Mouse (Mus musculus): ENCODE results near the gene Cd55. TPM values are rescaled to one million over a fixed set of nuclear protein-coding genes. Genes with fewer than 3 reads are reported as not detected.
"Not testable (repeated sequence)": the region's sequence is repeated elsewhere in the genome, so short reads cannot be mapped to it uniquely, and the experiment has no call there.

Gene Cd55
- total RNA-seq (2022), result 10 to 100 TPM; 15.7 to 29.0 (median 20.0) TPM

DNA sequence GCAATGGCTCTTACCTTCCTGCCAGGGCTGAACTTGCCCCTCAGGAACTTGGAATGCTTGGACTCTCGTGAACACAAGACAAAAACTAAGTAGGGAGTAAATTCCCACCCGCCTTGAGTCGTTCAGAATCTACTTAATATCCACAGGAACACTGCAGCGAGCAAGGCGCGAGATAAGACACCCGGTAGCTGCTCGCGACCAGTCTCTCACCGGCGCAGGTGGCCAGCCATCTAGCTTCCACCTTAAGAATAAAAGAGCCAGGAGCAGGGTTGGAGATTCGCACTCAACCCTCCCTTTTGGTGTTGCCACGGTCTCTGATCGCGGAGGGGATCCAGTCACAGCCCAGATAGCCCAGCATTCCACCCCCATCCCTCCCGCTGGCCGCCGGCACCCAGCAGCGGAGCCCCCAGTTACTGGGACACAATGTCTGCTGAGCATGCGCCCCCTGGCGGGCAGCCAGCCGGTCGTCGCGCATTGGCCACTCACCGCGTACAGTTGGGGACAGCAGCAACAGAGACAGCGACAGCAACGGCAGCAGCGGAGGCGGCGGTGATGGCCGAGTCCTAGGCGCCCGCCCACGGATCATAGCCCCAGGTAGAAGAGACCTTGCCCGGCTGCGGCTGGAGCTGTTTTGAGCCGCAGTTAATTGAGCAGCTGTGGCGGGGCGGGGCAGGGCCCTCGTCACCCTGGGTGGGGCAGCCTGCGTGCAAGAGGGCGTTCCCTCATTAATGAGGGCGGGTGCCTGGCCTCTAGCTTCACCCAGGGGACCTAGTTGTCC is at the start of gene Cd55:
TSS of gene Cd55 (minus strand) at position 661 of the 778 bp plus-strand sequence.
- DNase-seq, result peak; percentile 68

DNA sequence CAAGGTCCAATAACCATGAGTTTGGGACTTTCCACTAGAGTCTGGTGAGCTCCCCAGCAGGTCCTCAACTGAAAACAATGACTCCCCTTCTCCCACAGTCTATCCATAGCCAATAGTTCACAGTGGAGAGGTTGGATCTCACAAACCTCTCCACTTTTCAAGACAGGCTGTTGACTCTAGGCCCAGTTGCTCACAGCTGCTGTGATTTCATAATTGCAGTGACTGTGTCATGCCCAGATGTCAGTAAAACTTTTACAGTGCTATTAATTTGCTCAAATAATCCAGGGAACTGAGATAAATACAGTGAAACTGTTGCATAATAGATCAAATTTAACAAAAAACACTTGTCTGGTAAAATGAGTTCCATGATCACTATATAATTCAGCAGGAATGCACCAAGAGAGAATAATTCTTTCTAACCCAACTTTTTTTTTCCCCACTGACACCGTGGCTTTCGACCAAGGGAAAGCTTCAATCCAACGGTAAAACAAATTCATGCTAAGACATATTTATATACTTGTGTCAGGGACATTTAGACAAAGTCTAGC is 49.4 kb upstream of the Cd55 start:
- DNase-seq, result no peak

DNA sequence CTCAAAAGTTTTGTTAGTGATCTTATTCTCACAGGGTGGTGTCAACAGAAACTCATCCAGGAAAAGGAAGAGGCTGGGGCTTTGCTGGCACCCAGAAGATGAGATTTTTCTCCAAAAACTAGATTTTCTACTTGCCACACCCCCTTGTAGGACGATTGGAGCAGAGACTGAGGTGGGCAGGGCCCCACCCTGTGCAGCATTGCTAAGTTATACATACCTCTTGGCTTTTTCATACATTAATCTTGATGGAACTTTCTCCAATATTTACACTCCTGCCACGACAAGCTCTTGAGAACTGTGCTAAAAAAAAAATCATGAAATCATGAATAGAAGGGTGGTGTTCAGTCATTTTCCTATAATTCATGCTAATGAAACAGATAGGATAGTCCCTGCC is 46.4 kb upstream of the Cd55 start:
- DNase-seq, result no peak

DNA sequence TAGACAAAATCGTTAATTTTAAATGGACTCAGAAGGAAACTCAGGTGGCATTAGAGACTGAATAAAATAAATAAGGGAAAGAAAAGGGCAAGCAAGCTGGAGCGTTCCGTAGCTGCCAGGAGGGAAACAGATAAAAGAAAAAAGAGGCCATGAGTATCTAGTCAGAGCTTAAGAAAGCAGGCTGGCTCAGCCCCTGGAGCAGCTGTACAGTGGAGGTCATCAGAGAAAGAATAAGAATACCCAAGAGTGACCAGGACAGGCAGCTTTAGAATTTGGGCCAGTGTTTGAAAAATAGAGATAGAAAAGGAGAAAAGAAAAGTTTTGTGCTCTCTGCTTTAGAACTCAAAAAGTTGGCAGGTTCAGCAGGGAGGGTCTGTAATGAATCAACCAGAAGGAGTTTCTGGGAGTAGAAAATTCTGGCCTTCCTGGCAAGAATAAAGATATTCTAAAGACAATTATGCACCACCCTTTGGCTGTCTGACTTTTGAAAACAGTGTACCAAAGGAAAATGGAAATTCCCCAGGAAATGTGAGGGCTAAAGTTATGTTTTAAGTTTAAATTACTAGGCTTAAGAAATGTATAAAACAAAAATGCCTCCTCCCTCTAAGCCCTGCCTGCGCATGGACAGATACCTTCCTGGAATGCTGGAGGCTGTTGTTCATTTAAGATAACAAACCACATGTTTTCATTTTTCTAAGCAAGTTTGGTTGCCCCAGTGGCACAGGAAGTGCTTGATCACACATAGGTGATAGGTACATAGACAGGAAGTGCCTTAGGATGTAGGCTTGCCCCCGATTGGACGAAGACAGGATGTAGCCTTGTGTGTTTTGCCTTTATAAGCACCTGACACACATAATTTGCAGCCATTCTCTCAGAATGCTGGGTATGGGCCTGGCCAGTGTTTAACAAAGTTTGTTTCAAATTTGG is 45.7 kb upstream of the Cd55 start:
- DNase-seq, result no peak

DNA sequence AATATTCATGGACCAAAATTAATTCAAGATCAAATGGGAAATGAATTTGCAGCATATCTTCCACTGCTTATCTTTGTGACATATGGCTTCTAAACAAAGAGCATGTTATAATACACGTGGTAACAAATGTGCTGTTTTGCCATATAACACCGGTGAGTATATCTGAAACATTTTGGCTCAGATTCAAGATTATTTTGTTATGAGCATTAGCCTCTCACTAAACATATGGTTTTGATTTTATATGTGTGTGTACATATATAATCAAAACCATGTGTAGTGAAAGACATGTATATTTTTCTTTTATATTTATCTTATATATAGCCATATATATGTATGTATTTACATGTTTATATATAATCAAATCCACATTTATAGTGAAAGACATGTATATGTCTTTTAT is 44.9 kb upstream of the Cd55 start:
- DNase-seq, result no peak

DNA sequence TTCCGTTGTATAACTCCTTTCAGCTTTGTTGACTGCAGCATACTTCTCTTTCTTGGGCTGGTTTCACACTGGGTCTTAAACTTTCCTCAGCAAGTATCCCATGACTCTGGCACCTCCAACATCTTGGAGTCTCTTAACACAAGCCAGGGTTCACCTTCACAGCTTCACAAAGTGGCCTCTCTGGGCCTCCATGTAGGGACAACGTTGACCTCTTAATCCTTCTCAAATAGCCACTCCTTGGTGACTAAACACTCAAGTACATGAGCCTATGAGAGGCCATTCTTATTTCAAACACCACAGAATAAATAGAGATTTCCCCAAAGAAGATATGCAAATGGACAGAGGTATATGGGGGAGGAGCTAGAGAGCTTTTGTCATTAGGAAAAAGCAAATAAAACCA is 37.4 kb upstream of the Cd55 start:
- DNase-seq, result no peak

DNA sequence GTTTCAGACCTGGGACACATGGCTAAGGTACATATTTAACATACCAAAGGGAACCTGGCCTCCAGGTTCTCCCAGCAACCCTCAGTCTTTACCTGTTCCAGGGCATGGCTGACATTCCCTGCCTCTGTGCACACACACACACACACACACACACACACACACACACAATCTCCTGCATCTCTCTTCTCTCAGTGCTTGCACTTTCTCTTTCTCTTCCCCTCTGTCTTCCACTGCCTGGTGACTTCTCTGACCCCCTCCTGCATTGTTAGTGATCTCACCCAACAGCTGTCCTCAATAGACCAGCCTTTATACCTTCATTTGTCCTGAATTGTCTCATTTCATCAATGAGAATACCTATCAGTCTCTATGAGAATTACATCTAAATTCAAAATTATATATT is 35.8 kb upstream of the Cd55 start:
- DNase-seq, result no peak

DNA sequence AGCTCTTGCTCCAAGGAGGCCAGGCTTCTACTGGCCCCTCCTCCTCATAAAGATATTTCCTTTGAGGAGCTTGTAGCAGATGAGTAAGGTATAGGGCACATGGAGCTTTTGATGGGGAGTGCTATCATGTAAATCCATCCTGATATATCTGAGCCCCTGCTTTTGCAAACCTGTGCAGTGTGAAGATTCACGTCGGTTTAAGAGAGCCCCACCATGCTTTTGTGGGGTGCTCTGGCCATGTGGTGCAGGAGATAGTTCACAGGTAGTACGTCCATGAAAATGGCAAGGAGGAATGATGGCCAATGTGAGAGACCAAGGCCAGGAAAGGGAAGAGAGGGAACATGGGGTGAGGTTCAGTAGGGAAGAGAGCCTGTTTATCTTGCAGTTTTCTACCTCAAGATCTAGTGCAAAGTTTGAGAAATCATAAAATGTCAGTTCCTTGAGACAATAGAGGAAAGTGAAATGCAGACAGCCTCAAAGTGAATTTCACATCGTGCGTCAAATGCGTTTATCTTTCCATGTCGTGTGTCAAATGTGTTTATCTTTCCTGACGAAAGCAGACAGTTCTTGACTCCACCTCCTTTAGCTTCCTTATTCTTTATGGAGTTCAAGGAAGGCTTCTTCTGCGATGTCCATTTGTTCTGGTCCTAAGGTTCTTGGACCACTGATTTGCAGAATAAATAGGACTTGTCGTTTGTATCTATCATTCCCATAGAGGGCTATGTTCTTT is 24.4 kb upstream of the Cd55 start:
- no peak for DNase-seq

DNA sequence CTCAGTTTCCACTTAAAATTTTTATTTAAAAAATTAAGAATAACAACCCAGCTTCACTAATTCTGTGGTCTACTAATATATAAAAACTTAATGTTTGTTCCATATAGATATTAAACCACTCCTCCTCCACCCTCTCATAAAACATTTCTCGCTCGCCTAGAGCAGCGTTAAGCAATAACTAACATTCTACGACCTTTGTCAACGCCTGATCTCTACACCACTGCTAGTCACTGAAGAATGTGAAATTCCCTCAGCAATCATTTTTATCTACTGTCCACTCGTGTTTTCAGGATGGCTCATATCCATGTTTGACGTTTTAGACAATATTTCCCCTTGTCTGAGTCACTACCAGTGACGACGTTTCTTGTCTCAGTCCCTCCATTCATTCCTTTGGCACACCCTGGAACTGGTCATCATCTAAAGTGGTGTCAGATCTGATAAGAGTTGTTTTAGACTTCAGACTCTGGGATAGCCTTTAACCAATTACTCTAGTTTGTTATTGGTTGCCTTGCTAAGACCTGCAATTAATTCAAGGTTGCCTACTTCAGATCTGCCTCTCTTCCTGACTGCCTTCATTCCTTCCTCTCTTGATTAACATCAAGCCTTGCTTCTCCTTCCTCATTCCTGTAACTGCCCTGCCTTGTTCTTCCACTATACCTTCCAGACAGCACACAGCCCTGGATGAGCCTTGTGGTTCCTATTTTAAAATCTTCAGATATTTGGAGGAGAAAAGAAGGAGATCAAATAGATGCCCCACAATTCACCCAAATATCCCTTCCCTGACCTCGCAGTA is 23.5 kb upstream of the Cd55 start:
- no peak for DNase-seq

DNA sequence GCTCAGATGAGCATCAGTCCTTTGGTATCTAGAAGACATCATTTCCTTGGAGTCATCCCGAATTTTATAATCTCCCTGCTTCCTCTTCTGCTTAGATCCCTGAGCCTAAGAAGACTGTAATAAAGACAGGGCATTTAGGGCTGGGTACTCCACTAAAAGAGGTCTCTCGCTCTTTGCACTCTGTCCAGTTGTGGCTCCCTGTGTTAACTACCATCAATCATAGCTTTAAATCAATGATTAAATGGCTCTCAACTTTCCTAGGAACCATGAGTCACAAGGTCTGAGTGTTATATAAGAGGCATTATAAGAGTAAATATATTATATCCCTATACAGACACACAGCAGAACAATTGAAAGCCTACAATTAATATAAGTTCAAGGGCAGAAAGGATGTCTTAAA is 22.8 kb upstream of the Cd55 start:
- DNase-seq, result no peak

DNA sequence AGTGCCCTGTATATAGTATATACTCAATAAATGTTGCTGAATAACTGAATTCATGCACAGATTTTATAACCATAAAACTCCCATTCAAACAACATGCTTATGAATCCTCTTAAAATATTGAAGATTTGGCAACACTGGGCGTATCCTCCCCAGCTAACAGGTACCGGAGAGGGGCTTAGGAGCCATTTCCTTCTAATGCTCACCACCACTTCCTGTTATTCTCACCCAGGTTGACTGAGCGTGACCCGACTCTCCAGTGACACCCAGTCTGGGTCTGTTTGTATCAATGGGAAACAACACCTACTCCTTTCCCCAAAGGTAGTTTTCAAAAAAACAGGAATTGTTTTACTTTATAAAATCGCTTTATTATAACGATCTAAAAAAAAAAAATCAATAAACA is 12.4 kb upstream of the Cd55 start:
- DNase-seq, result no peak

DNA sequence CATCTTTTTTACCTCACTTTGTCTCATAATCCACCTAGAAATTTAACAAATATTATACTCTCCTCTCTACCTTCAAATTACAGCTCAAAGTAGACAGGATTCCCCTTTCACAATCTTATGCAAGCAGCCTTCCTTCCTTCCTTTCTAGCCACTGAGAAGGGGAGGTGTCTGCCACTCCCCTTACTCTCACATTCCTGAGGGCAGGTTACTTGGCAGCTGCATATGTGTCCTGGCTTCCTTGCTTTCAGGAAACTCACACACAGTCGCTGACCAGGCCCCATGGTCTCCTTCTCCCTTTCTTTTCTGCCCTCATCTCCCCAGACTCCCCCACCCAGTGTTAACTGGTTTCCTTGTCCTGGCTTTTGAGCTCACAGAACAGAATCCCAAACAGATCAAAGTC is 11.7 kb upstream of the Cd55 start:
- DNase-seq, result no peak

DNA sequence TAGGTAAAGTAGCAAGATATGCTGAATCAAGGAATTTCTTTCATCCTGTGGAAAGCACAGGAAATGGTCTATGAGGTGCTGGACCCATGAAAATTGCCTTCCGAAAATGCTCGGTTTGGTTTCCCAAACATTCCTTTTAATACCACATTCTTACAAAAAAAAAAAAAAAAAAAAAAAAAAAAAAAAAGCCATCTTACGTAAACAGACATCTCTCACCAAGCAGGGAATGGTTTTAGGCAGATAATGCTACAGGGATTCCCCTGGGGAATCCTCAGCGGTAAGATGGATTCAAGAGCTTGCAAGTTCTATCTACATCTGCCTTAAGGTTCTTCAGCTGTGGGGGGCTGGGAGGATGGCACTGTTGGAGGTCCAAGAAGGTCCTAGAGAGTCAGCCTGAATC is 7.5 kb upstream of the Cd55 start:
- no peak for DNase-seq

DNA sequence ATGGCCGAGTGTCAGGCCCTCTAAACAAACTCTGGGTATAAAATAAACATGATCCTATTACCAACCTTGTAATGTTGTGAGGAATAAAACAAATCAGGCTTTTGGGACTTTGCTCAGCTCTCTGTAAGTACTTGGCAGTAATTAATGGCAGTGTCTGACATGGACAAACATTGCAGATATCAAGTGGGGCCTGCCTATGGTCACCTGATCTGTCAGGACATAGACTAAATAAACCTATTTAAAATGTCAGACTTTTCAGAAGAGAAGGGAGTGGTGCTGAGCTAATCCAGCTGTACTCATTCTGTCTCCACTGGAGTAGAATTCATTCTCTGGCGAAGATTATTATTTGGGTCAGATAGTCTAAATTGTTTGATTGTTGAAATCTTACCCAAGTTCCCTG is 4.9 kb upstream of the Cd55 start:
- DNase-seq, result no peak

DNA sequence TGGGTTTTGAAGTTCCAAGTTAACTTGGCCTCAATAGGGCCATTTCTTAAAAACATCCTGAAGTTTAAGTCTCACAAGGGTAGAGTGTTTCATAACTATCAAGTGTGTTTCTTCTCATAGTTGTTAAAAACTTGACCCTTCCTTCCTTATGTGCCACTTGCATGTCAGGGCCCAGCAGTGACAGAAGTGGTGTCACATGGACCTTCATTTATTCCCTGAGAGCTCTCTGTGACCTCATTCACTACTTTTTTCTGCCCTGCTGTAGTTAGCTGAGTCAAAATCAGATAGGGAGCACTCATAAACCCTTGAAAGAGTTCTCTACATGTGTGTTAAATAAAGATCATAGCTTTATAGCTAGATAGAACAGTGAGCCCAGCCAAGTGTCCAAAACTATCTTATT is 1.6 kb upstream of the Cd55 start:
- no peak for DNase-seq

DNA sequence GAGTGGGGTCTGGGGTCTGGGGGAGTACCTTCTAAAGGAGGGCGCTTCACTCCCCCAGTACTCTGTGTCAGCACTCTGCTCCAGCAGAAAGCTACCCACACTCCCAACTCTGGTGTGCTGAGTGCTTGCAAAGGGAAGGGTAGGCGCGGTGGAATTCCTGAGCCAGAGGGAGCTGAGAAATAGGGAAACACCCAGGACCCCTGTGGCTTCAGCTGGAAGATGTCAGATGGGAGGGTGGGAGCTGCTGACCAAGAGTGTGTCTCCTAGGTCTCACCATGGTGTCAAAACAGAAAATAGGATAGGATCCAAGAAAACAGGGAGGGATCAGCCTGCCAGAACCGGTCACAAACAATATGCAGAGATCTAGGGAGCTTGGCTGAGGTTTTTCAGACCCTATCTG is 323 bp upstream of the Cd55 start:
- no peak for DNase-seq

DNA sequence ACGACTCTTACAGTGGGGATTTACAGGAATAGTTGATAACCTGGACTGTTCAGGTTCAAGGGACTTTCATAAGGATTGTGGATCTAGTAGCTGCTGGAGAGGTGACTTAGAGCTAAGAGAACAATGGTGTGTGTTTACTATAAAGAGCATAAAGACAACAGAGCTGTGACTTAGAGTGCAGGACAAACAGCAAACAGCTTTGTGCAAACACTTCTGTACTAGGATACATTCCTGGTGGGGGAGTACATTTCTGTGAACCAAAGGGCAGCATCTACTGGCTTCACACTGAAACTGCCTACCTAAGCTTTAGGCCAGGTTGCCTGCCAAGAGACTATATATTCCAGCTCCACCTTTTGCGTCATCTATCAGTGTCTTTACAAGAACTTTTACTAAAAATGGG is 7.4 kb downstream of the Cd55 start:
- no peak for DNase-seq

DNA sequence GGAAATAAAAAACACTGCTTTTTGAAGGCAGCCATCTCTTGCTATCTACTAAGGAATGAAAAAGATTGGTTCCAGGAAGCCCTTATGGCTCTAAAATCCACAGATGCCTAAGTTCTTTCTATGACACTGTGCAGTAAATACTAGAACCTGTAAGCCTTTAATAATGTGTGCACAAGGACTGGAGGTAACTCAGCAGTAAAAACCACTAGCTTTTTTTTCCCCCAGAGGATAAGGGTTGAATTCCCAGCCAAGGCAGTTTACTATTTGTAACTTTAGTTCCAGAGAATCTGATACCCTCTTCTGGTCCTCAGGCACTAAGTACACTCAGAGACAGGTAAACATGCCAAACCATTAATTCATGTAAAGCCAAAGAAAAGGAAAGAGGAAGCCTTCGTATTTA is 19.6 kb downstream of the Cd55 start:
- DNase-seq, result not testable (repeated sequence)

DNA sequence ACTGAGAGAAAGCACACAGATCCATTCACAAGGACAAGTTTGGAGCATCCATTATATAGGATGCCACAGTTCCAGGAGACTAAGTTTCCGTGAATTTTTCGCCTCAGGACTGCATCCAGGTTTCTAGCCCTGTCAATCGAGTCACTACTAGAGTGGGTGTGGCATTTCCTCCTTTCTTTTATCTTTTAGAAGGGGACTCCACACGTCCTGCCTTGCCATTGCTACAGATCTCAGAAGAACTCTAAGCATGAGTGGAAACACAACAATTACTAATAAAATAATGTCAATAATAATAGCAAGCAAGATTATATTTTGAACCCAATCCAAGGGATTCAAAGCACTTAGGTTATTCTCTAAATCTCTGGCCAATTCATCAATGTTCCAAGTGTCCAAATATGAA is 31.6 kb downstream of the Cd55 start:
- no peak for DNase-seq

DNA sequence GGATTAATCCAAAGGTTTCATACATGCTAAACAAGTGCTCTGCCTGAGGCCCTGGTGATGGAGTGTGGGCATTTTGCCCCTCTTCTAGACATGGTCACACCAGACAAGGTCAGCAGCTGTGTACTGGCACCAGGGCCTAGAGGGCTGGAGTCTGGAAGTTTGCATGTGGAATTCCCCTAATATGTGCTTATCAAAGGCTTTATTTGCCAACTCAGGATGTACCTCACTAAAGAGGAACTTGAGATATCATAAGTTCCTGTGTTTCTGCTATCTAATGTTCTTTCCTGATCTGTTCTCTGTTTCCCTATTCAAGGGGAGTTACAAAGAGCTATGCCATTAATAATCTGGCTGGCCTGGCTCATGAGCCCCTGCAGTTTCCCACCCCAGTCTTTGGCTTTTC is 33.9 kb downstream of the Cd55 start:
- not testable (repeated sequence) for DNase-seq

DNA sequence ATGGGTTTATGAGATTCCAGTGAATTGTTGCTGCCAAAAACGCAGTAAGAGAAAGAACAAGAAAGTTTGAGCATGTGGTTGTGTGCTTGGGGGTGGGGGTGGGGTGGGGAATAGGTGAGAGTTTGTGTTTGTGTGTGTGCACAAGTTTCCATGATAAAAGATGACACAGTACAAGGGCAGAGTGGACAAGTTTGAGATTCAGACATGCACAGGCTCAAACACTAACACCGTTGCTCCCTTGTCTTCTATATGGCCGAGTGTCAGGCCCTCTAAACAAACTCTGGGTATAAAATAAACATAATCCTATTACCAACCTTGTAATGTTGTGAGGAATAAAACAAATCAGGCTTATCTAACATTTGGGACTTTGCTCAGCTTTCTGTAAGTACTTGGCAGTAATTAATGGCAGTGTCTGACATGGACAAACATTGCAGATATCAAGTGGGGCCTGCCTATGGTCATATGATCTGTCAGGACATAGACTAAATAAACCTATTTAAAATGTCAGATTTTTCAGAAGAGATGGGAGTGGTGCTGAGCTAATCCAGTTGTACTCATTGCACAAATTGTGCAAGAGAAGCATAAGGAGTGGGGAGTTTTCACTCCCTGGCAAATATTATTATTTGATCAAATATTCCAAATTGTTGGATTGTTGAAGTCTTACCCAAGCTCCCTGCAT is 35.2 kb downstream of the Cd55 start:
- DNase-seq, result not testable (repeated sequence)

Data from adrenal gland, adult 8-10 months (tissue).